Mouse (Mus musculus): ENCODE measurements around the gene Ak2. TPM values are rescaled to one million over a fixed set of nuclear protein-coding genes. Genes with fewer than 3 reads are reported as not detected.
A peak's percentile ranks its signal among the peaks of the same experiment; 100 is the strongest.

Ak2 gene
- total RNA-seq, 2 experiments from 2014 or later = 32.3 to 34.3 TPM

DNA sequence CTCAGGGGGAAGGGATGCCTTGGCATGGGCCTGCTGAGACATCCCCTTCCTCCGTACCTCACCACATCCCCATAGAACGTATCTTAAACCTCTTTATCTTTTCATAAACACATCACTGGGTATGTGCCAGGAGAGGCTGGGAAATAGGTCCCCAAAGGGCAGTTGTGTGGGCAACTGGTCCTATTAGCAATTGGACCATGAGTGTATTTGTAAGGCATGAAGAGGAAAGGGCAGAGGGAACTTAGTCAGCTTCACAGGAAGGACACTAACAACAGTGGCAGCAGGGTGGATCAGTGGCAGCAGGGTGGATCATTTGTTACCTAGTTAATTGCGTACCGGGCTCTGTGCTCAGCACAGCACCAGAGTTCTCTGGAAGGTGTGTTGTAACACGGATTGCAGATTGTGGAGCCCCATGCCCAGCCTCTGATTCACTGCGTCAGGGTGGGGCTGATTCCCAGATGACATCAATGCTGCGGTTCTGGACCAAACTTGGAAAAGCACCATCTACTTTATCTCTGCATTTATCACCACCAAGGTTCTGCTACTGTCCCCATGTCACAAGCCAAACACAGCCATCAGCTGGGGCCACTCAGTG is 44.2 kb downstream of the Ak2 start:
- DNase-seq (ENCODE audit: low spot score in 2 of 2) = no peak

DNA sequence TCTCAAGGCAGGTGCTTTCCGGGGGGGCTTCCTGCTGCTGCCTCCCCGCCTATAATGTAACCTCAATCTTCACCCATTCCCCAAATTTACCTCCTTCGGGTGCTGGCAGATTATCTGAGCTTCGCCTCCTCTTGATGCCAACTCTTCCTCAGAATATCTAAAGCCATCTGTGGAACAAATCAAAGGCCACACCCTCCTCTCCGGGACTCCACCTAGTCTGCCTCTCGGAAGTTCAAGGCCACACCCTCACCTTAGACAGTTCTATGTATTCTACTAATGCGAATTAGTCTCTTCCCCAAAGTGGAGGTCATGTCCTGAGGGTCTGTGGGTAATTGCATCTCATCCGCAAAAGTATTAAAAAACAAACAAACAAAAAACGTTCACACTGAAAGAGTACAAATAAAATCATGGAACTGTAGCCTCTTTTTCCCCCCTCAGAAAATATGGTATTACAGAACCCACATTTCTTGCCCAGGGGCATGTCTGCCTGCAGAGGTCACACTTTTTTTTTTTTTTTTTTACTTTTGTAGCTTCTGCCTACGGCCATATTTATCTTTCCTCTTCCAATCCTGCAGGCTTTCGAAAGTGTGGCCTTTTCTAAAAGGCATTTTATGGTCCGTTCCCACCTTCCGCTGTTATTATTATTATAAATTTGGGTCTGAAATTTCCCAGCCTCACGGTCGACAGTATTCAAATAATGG is 56.1 kb downstream of the Ak2 start:
- DNase-seq (ENCODE audit: low spot score in 2 of 2) = no peak

DNA sequence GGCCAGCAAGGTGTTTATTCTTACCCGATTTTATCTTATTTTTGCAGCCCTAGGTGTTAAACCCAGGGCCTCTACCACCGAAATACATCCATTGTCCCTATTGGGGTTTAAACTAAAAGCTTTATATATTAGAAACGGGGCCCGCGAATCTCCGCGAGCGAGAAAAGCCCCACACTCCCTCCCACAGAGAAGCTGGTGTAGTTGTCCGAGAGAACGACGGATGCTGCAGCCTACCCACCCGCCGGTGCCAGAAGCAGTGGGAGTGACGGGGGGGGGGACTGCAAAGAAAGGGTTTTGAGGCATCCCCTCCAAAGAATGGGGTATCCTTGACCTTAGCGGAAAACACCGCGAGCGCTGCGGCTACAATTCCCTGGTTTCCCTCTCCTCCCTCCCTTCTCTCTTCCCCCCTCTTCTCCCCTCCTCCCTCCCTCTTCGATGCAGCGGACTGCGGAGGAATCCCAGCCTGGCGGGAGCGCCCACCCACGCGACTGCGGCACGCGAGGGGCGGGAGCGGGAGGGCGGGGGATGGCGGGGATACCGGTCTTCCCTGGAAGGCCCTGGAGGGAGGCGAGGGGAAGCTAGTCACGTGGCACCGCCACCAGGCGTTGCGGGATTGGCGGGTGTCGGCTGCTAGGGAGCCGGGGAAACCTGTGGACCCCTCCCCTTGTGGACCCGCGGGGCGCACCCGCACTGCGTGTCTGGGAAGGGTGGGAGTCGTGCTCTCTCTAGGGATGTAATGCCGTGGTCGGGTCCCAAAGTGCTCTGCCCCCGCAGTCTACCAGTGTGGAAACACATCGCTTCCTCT is 56.9 kb downstream of the Ak2 start:
- peak; percentile 84 to 88 for DNase-seq (ENCODE audit: low spot score in 2 of 2)

DNA sequence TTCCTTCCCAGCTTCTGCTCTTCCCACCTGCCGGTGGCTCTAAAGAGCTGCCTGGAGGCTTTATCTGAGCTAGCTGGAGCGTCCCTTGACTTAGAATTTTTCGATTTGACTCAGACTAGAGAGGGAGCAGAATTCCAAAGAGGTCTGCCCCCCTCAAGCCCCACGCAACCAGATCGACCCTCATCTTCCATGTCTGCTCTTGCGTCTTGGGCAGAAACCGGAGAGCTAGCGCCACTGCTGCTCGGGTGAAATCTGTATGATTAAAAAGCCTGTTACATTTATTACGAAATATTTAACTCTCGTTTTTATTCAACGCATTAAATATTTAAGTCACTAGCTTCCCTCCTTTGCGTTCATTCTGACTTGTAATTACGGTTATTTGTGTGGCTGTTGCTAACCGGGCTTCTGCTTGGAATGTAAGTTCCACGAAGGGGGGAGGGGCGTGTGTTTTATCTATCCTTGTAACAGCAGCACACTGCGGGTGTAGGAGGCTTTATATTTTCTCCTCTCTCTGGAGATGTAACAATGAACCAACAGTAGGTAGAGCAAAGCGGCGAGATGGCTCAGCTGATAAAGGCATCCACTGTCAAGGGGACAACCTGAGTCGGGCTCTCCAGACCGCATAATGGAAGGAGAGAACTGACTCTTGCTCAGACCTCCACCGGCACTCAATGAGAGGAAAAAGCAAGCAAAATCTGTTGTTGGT is 57.7 kb downstream of the Ak2 start:
- DNase-seq (ENCODE audit: low spot score in 2 of 2) = peak; percentile 34 to 48

DNA sequence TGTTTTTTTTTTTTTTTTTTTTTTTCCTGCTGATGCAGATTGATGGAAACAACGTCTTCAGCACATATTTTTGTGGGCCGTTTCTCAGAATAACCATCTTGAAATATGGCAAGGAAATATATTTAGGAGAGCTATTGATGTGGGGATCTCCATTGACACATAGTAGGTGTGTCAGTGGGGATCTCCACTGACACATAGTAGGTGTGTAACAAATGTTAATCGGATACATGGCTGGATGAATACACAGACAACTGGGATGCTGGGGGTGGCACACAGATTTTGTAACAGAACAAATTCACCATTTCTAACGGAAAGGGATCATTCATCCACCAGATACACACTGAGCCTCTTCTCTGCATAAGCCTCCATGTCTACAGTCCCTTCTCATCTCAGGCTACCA is 58.6 kb downstream of the Ak2 start:
- no peak for DNase-seq (ENCODE audit: low spot score in 2 of 2)

DNA sequence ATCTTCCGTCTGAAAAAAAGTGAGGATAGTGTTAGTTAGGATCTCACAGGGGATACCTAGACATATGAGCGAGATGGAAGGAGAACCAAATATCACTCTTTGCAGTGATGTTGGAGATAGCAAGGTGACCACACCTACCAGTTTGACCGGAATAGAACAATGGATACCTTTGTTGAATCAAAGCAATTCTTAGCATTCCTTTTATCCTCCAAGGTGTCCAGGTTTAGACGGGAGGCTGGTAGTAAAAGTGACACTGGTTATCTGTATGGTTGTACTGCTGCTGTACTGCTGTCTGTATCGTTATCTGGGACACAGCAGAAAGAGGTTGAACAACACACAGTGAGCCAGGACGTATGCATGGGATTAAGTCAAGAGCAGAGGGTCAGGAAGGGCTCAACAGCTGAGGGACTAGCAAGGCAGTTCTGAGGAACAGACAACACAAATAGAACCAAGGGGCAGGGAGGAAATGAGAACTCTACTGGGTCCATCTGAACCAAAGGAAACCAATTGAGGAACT is 59.2 kb downstream of the Ak2 start:
- DNase-seq (ENCODE audit: low spot score in 2 of 2) = no peak

DNA sequence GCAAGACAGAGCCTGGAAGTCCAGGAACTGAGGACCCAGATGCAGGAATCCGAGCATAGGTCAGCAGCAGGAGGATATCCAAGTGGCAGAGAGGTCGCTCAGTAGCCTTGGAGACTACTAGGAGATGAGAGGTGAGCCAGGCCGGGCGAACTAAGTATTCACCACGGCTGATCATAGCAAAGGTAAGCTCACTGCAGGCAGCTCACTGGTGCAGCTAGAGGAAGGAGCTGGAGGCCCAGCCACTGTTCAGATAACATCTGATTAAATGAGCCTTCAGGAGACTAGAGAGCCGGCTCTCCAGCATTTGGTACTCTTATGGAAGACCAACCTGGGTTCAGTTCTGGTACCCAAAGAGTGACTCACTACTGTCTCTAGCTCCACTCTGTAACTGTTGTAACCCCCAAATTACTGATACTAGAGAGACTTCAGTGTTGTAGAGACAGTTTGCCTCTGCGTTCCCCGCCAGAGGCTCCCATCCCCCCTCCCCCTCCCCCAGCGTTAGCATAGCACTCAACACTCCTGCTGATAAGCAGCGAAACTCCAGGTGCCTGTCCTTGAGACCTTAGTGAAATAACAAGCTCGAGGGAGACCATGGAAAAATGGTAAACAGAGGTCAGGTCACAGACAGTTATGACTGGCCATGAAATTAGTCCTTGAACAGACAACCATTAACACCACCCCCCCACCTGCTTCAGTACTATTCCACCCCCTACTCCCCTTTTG is 59.9 kb downstream of the Ak2 start:
- DNase-seq (ENCODE audit: low spot score in 2 of 2) = no peak

DNA sequence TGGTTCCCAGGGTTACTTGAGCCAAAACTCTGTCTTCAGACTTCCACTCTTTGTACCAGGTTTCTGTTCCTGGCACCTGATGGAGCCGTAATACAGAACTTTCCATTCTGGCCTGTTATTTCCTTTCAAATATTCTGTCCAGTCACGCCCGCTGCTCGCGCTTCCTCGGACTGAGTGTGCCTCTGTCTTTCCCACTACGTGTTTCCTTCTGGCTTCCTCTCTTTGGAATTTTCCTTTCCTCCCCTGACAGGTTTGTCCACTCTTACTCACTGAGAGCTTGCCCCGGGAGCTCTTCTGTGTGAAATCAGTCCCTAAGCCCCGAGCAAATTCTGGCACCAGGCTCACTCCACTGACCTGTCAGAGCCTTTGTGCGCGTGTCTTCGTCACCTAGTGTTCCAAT is 63.0 kb downstream of the Ak2 start:
- no peak for DNase-seq (ENCODE audit: low spot score in 2 of 2)

DNA sequence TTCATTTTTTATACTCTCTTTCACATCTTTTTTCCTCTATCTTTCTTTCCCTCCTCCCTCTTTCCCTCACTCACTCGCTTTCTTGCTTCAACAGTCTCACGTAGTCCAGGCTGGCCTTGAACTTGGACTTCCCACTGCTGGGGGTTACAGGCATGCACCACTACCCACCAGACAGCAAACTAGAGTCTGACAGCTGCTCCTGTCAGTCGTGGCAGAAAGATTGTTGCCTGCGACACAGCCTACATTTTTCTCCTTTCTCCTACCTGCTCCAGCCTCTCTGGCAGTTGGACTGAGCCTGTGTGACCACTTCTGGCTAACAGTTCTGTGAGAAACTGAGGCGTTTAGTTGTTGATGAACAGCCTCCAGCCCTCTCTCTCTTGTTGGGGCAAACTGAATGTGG is 63.8 kb downstream of the Ak2 start:
- no peak for DNase-seq (ENCODE audit: low spot score in 2 of 2)

DNA sequence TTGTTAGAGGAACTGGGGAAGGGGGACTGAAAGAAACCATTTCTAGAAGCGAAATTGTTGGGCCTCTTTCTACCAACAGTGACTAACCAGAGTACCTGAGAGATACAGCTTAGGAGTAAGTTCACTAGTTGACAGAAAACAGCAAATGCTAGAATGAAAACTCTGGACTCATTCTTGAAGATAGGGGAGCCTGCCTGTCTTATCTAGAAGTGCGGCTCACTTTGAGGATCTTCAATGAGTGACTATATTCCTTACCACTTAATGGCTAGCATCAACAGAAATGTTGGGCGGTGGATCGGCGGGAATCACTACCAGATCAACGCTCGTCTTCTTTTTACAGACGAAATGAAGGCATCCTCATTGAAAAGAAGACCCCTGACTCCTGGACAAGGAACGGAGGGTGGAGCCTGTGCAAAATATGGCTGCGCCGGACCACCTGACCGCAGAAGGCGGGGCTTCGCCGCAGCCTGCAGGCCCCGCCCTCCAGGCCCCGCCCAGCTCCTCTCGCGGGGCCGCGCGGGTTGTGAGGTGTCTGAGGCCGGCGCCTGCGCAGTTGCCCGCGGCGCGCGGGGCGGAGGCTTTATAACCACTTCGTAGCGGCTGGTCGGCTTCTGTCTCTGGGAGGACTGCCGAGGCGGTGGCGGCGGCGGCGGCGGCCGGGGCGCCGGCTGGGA is 65.9 kb downstream of the Ak2 start:
- DNase-seq (ENCODE audit: low spot score in 2 of 2) = peak; percentile 97 to 98

DNA sequence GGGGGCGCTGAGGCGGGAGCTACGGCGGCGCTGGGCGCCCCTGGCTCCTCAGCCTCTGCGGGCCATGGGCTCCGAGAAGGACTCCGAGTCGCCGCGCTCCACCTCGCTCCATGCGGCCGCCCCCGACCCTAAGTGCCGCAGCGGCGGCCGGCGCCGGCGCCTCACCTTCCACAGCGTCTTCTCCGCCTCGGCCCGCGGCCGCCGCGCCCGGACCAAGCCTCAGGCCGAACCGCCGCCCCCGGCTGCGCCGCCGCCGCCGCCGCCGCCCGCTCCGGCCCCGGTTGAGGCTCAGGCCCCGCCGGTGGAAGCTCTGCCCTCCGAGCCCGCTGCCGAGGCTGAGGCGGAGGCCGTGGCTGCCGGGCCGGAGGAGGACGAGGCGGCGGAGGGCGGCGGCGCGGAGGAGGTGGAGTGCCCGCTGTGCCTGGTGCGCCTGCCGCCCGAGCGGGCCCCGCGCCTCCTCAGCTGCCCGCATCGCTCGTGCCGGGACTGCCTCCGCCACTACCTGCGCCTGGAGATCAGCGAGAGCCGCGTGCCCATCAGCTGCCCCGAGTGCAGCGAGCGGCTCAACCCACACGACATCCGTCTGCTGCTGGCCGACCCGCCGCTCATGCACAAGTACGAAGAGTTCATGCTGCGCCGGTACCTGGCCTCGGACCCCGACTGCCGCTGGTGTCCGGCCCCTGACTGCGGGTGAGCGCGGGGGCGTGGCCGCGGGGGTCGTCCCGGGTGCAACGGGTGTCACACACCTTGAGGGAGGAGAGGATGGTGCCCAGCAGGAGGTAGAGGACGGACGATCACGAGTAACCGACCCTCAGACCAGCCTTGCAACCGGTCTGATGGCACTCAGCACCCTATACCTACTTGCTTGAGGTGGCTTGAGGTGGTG is 66.7 kb downstream of the Ak2 start, which contains the start of gene Rnf19b:
TSS of gene Rnf19b (plus strand) at position 65 of the 886 bp plus-strand sequence.
- DNase-seq (ENCODE audit: low spot score in 2 of 2) = peak; percentile 43 to 59

DNA sequence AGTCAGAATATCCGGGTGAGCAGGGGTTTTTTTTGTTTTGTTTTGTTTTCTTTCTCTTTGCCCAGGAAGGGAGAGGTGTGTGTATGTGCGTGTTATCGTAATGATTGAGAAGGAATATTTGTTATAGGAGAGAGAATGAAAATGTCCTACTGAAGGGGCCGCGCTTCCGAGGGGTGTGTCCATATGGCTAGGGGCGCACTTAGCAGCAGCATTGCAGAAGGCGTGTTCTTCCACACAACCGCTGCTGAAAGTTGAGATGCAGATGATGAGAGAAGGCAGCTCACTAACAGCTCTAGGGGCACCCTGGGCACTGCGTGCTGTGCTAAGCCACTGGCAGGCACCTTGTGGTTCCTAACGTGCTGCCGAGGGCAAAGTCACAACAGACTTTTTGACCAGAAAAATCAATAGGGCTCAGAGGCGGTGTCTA is 67.4 kb downstream of the Ak2 start:
- DNase-seq (ENCODE audit: low spot score in 2 of 2) = no peak

DNA sequence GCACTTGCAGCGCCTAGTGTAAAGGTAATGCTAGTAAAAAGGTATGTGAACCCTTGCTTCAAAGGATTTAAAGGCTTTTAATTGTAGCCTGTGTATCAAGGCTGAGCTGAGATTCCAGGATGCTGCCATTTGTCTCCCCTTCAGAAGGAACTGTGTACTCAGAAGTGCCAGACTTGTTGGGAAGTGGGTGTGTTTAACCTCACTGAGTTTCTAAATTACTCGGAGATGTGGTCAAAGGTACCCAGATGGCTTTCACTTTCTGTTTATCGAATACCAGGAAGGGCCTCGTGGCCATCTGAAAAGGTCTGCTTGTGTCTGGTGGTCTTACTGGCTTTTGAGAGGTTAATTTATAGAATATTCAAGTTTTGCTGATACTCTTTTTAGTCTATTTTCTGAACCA is 68.2 kb downstream of the Ak2 start:
- no peak for DNase-seq (ENCODE audit: low spot score in 2 of 2)

Other genes starting within 250 kb of the Ak2 start
- gene A3galt2, start 236.6 kb upstream of the Ak2 start, total RNA-seq (2021) = under 1 TPM; 0.45 to 0.64 TPM
- 10 to 100 TPM; 37.8 to 38.5 TPM for gene Zfp362, start 185.9 kb upstream of the Ak2 start, total RNA-seq (2021)
- 10 to 100 TPM; 26.2 TPM for gene Trim62, start 108.4 kb upstream of the Ak2 start, total RNA-seq (2021)
- 10 to 100 TPM; 27.7 to 31.0 TPM for gene Azin2, start 29.5 kb upstream of the Ak2 start, total RNA-seq (2021)
- 10 to 100 TPM; 64.5 to 68.8 TPM for gene Rnf19b, start 66.3 kb downstream of the Ak2 start, total RNA-seq (2021)
- not detected for gene Tmem54, start 113.6 kb downstream of the Ak2 start, total RNA-seq (2021)
- gene Hpca, start 130.1 kb downstream of the Ak2 start, total RNA-seq (2021) = 100 to 1,000 TPM; 910 to 956 TPM
- 10 to 100 TPM; 41.4 to 42.9 TPM for gene Fndc5, start 145.0 kb downstream of the Ak2 start, total RNA-seq (2021)
- 10 to 100 TPM; 36.8 to 37.0 TPM for gene S100pbp, start 197.8 kb downstream of the Ak2 start, total RNA-seq (2021)
- 100 to 1,000 TPM in 1 of 2 experiments, 10 to 100 TPM in 1; 99.0 to 109 TPM for gene Yars, start 197.8 kb downstream of the Ak2 start, total RNA-seq (2021)

Measured in layer of hippocampus, postnatal 10 days (tissue).